Mouse (Mus musculus): ENCODE measurements around the gene Il1r1.
A peak's percentile ranks its signal among the peaks of the same experiment; 100 is the strongest.
"Not testable (repeated sequence)": the region's sequence is repeated elsewhere in the genome, so short reads cannot be mapped to it uniquely, and the experiment has no call there.

The Il1r1 gene

DNA sequence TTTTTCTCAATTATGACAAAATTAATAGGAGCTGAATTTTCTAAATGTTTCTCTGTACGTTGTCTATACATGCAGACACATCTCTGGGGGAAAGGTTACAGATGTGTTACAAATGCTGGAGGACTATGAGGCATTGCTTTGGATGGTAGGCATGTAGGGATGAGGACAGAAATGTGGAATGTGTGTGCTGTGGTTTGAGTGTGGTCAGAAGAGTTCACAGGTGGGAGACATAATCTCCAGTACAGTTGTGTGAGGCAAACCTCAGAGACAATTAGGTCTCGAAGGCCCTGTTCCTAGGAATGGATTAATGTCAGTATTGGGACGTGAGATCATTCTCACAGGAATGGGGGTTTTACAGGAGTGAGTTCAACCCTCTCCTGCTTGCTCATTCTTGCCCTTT, 47.3 kb downstream of the Il1r1 start:
- no peak for DNase-seq

DNA sequence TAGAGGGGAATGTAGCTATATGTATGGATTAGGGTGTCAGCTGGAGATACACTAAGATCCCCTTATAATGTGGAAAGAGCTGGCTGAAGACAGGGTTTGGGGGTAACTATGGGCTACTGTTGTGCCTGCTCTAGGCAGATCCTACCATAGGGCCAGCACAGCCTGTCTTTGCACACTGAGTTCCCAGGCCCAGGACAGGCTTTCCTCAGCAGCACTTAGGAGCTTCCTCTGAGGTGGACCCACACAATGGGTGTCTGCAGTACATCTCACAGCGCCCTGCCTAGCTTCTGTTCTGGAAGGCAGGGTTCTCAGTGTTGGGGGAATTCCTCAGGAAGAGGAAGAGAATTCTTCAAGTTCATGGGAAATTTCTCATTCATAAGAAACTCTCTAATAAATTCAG, 48.6 kb downstream of the Il1r1 start:
- DNase-seq, result no peak

DNA sequence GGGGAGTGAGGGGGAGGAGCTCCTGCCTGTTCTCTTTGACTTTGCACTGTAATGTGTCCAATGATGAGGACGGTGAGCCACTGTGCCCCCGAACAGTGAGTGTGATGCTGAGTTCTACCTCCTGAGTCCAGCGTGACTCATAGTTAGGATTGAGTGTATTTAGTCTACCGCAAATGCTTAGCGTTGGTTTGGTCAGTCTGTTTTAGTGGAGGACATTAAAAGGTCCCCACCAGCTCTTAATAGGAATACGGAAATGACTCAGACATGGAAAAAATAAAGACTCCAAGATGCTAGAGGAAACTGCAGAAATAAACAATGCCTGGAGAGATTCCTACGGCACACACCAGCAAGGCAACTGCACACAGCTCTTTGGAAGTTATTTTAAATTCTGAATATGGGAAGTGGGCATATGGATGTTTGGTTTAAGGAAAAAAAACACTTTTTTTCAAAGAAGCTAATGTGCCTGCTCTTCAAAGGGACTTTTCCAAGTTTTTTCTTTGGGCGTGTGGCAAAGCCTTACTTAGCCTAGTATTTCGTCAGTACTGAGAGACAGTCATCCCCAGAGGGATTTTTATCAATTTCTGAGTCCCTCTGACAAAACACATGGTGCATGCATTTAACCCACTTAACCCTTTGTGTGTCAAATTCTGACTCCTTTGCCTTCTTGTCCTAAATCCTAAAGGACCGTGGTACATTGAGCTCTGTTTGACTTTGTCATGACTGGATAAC, 50.6 kb downstream of the Il1r1 start:
- no peak for DNase-seq

DNA sequence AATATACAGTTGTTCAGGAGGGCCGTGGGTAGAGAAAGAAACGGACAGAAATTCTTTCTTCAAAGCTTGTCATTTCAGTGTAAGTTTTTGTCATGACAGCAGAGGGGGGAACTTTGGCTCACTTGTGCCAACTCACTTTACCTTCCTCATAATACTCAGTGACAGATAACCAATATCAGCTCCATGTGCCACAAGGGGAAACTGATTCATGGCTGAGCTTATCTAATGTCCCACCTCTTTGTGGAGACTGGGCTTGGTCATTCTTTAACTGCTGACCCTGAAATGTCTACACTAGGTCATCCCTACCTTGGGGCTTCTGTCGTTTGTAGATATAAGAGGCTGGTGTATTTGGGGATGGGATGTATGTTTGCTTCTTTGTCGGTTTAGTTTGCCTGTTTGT, 53.1 kb downstream of the Il1r1 start:
- no peak for DNase-seq

DNA sequence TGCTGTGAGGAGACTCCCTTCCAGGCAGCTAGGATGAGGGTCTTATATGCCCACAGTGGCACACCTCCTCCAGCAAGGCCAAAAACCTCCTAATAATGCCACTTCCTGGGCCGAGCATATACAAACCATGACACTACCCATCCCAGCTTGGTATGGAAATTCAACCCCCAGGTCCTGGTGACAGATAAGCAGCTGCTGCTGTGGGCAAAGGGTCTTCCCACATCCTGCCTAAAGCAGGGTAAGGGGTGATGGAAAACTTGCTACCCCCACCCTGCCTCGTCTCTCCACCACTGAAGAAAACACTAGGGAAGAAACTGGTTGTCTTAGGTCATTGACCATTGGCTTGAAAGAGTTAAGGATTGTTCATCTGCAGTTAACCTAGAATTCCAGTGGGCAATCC, 53.8 kb downstream of the Il1r1 start:
- no peak for DNase-seq

DNA sequence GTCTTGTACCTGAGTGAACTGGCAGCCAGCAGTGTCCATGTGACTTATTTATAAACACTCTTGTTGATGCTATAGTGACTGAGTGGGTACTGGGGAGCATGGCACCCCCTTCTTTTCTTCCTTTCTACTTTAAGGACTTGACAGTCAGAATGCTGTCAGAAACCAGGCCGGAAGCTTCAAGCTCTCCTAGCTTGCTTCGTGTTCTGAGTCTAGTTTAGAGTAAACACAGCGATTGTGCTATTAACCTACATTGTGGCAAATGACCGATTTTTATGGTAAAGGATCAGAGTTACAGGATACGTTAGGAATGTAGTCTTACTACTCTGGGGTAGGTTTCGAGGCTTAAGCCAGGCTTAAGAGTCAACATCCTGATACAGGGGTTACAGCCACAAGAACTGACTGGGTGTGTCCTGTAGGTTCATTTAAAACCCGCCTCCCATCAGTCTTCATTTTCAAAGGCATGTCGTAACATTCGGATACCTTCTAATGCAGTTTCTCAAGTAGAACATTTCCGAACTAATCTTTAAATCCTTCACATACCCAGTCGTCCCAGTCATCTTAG, 54.4 kb downstream of the Il1r1 start:
- DNase-seq, result no peak

DNA sequence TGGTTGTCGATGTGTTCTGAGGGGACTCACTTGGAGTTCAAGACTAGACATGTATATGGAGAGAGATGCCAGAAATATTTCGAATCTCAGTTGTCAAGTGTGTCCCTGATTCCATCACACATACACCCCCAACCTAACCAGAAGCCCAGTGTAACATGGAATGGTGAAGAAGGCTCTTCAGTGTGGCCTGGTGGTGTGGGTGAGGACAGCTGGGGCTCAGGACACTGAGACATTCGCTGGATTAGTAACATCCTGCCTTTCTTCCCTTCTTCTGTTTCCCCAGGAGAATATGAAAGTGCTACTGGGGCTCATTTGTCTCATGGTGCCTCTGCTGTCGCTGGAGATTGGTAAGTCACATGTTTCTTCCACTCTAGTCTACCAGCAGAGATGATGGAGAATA, 57.1 kb downstream of the Il1r1 start:
- DNase-seq, result no peak

DNA sequence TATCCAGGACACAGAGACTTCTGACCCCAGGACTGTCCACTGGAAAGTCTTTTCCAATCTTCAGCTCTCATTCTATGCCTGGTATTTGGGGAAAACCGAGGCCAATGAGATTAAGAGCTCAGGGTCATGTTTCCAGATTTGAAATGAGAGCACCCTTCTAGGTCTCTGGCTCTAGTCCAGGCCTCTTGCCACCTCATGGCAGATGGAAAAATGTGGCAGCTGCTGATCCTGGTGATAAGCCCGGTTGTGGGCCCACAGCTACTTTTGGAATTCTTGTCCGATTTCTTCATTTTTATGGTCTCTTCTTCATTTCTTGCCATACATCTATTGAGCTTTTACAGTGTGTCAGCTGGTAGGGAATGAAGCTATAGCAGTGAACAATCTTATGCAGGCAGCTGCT, 57.5 kb downstream of the Il1r1 start:
- DNase-seq, result peak; percentile 6

DNA sequence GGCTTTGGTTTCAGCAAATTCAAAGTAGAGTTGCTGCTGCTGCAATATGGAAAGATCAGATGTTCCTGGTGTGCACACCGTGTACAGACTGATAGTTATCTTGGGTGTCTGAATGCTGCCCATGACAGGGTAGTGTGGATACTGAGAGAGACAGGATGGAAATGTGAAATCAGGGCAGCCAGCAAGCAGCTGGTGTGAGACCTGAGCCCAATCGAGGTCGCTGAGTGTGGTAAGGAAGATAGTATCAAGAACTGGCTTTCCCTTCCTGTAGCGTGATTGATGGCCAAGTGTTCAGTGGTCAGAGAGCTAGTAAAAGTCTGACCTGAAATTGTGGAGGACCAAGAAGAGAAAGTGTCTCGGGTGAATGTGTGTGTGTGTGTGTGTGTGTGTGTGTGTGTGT, 59.1 kb downstream of the Il1r1 start:
- DNase-seq, result no peak

DNA sequence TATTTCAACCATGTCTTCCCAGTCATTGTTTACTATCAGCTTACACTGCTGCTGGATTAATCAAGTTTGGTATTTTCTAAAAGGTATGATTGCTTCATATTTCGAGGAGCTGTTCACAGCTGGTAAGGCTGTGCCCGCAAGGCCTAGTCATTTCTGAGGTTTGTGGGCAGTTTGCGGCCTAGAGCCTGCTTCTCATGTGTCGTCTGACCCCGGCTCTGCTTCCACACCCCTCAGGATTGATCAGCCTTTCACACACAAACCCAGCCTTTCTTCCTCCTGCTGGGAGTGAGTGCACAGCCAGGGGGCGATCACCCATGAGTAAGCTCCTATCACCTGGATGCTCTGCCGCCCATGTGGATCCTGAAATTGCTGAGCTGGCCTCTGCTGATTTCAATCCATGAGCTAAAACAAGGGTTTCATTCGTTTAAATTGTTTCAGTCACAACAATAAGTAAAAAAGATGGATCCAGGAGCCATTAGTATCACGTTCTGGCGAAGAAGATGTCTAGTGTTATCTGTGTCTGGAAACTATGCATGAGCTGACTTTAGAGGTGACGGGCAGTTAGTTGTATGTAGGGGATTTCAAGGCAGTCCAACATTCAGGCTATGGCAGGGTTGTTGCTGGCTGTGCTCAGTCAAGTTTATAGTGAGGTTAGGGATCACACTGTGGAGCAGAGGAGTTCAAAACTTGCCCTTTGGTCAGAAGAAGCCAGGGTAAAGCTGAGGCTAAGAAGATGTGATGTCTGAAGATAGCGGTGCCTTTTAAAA, 65.8 kb downstream of the Il1r1 start:
- DNase-seq, result no peak

DNA sequence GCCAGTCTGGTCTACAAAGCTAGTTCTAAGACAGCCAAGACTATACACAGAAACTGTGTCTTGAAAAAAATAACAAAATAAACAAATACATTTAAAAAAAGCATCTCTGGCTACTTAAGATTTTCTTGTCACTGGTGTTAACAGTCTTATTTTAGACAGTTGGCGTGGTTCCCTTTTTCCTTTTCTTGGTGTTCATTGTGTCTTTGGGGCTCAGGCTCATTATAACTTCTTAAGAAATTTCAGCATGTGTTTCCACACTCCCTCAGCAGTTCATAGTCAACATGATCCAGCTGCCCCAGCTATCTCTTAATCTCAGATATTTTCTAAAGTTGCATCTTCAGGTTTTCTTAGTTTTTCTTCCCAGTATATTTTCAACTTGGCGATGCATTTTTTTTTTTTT, 67.4 kb downstream of the Il1r1 start:
- DNase-seq, result no peak

DNA sequence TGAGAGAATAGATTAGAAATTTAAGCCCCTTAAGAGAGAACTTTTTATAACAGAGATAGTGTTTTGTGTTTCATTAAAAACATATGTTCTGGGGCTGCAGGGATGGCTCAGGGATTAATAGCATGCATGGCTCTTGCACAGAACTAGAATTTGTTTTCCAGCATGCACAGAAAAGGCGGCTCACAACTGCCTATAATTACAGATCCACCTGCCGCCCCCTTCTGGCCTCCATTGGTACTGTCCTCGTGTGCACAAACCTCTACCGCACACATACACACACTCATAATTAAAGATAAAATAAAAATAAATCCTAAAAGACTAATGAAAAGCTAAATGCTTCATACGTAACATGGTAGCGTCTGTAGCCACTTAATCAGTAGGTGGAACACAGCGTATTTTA, 69.0 kb downstream of the Il1r1 start:
- no peak for DNase-seq

DNA sequence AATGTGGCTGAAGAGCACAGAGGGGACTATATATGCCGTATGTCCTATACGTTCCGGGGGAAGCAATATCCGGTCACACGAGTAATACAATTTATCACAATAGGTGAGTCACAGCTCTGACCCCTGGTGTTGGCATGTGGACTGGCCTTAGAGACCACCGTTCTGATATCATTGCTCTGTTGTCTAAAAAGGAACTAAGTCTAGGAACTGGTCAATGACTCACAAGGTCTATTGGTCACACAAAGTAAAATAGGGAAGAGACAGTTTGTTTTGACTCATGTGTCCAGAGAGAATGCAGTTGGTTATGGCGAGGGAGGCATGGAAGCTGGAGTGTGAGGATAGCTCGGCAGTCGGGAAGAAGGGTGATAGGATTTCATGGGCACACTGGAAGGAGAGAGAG, 69.9 kb downstream of the Il1r1 start:
- no peak for DNase-seq

DNA sequence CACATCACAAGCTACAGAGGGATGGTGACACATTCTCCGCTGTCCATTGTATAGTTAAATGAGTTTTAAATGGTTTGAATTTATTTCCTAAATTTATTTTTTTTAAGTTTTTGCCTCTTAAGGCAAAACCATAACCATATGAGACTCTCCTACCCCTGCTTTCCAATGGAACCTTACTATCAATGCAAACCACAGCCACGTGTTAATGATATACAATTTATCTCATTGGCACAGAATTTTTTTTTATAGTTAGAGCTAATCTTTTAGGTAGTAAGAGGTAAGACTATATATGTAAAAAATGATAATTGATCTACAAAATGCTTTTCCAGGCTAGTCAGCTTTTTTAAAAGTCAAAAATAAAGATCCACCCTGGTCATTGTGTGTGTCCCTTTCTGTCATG, 73.2 kb downstream of the Il1r1 start:
- no peak for DNase-seq

DNA sequence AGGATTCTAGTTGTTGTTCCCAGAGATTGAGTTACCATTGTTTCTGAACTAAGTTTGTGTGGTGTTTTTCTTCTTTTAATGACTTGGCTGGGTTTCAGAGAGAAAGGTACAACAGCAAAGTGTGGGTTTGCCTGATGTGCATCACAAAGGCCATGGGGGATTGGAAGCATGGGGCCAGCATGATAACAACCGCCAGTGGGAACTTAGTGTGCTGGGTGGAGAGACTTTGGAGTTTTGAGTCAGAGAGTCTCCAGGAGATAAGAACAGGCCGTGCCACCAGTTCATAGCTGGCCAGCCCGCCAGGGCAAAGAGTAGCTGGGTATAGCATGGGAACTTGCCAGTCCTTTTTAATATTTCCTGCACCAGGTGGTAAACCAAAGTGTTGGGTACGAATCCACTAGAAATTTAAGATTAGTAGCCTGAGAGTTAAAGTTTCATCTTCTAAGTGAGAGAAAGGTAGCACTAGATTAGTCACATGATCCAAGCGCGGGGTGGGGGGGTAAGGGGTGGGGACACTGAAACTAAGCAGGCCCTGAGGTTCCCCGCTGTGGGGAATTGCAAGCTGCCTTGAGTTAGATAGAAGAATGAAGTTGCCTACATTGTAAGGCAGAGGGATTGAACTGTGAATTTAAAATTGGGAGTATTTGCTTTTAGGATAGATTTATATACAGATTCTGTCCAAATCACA, 78.4 kb downstream of the Il1r1 start:
- no peak for DNase-seq

DNA sequence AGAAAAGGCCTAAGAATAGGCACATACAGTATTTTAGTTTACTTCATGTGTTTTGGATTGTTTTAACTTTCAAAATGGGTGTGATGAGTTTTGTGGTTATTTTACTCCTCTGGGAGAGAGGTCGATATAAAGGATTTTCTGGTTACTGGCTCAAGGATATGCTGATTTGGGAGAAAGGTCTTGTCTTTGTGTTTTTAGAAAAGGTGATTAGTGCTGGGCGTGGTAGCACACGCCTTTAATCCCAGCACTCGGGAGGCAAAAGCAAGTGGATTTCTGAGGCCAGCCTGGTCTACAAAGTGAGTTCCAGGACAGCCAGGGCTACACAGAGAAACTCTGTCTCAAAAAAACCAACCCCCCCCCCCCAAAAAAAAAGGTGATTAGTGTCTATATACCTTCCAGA, 79.4 kb downstream of the Il1r1 start:
- DNase-seq, result not testable (repeated sequence)

DNA sequence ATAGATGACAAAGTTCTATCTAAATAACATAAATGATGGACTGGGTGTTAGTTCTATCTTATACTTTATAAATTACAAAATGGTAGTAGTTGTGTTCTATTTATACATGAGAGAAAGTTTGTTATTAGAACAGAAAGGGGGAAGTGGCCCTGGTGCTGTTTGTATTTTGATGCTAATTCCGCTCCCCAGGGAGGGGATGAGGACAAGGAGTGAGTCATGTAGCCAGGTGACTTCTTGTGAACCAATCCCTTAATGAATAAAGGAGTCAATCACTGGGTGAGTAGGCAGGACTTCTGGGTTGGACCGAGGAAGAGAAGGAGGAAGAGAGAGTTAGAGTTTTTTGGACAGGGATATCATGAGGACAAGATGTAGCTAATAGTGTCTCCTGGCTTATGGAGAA, 81.2 kb downstream of the Il1r1 start:
- DNase-seq, result no peak

DNA sequence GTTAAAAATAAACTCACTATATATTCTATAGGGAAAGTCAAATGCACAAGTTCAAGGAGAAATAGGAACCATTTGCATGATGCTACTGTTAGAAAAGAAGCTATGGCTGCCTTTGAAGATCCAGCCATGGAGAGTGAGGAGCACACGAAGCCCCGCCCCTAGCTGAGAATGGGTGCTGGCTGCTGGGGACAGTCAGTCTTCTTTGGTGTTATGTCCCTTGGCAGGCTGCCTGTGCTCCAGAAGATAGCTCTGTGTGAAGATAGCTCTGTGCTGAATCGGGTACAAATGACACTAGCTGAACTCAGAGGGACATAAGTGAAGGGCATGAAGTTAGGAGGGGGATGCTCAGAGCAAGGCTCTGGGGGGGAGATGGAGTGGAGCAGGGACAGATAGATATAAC, 86.2 kb downstream of the Il1r1 start:
- DNase-seq, result no peak

DNA sequence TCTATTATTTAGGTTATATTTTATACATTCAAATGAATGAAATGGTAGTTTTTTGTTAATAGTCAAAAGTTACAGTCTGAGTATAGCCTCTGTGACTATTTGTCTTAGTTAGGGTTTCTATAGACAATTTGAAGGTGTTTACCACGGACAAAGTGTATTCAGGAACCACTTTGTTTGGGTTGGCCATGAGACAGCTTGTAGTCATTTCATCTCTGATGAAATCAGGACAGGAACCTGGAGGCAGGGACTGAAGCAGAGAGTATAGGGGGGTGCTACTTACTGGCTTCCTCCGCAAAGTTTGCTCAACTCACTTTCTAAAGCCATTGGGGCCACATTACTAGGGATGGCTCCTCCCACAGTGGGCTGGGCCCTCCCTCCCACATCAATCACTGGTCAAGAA, 86.7 kb downstream of the Il1r1 start:
- no peak for DNase-seq

DNA sequence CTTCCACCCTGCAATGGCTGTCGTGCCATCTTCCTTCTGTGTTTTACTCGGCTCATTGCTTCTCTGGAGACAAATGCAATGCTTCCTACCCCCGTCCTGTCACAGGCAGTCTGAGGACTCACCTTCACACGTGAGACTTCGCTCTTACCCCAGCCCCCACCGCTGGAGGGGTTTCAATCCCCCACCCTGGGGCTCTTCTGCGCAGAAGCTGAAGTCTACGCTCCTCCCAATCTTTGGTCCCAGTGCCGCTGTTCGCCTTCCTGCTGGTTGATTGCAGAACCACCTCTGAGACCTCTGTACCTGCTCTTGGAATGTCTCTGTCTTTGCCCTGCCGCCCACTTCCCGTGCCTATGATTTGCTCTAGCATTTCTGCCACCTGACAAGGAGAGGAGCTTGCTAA, 89.1 kb downstream of the Il1r1 start:
- DNase-seq, result no peak

DNA sequence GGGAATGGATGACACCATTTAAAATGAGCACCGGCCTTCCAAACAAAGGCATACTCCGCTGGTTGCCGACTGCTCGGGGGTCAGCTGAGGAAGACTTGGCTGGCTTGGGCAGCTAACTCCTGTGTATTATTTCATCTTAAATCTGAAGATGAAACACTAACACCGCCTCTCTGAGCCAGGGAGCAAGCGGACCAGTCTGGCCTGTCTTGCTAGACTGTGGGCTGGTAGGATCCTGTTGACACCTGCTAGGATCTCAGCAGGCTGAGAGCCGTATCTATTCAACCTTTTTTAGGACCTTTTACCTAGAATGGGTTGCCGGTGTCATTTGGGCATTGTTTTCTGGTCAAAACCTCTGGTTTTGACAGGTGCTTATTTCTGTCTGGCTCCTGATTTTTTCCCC, 92.8 kb downstream of the Il1r1 start:
- no peak for DNase-seq

DNA sequence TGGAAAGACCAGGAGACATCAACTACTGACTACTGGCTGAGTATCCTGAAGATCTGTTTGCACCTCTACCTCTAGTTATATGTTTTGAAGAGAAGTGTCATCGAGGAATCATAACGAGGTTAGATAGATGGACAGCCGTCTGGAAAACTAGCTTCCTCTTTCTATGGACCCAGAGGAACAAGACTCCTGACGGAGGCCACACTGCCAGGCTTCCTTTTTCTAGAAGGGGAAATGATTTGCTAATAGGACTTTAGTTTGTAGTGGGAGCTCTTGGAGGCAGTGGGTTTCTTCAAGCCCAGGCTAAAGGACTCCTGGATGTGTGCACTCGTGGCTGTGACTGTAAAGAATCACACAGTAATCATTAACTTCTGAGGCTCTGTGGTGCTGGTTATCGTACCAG, 96.9 kb downstream of the Il1r1 start:
- DNase-seq, result no peak

DNA sequence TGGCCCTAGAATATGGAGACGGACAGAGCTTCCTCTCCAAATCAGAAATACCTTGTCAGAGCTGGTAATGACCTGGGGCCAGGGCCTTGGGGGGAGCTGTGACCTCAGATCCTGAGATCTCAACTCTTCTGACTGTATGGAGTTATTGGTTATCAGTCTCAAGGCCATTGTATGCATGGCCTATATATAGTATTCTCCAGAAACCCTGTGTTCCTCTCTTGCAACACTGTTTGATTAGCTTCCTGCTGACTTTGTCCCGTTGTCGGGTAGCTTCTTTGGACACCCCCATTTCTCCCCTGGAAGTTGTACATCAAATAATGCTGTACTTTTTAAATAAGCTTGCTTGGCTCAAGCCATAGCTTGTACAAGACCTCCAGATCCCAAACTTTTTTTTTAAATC, 97.7 kb downstream of the Il1r1 start:
- DNase-seq, result no peak

DNA sequence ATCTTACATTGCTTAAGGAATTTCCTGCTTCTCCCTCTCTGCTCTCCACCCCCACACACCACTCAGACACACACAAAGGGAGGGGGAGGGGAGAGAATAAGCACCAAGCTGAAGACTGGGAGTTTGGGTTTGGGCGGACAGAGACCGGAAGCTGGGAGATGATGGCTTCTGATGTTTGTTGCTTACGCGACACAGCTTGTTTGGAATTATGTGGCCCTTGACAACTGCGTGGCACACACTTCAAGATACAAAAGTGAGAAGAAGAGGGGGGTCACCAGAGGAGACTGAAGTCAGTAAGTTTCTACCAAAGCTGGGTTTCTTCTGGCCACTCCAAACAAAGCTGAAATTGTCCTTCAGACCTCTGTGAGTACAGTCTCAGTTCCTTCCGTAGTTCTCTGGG, 99.6 kb downstream of the Il1r1 start, which contains the start of gene Il1rl2:
TSS of gene Il1rl2 (plus strand) at position 154 of the 400 bp plus-strand sequence.
- no peak for DNase-seq

All from cerebellum, adult 9-10 months (tissue).